Mouse (Mus musculus) intestine, embryonic 15.5 days (tissue): ENCODE measurements around the gene Dnajb5. TPM values are rescaled to one million over a fixed set of nuclear protein-coding genes. Genes with fewer than 3 reads are reported as not detected.

Source experiments
- ATAC-seq: fragments of 200-750 bp; cut with Nextera tagmentation; 2 replicates; pipeline ENCODE4 v1.8.0; 2017; ENCODE audit warnings: moderate TSS enrichment, moderate library complexity
- H3K27ac ChIP-seq: fragments of 300-500 bp; sonication (generic); 2 replicates; pipeline ENCODE4 v1.5.1; 2015; ENCODE audit warnings: mild to moderate bottlenecking, inconsistent platforms
- H3K27me3 ChIP-seq: fragments of 300-500 bp; sonication (generic); replicated peaks from 2 replicates; pipeline ENCODE4 v1.6.1; 2015; ENCODE audit warnings: inconsistent platforms
- H3K36me3 ChIP-seq: fragments of 300-500 bp; sonication (generic); 2 replicates; pipeline ENCODE4 v1.6.1; 2015; ENCODE audit warnings: inconsistent platforms
- H3K4me1 ChIP-seq: fragments of 300-500 bp; sonication (generic); replicated peaks from 2 replicates; pipeline ENCODE4 v1.6.1; 2015; ENCODE audit warnings: inconsistent platforms
- H3K4me2 ChIP-seq: fragments of 300-500 bp; sonication (generic); replicated peaks from 2 replicates; pipeline ENCODE4 v1.6.1; 2015; ENCODE audit warnings: mild to moderate bottlenecking, inconsistent platforms
- H3K4me3 ChIP-seq: fragments of 300-500 bp; sonication (generic); replicated peaks from 2 replicates; pipeline ENCODE4 v1.5.1; 2015; ENCODE audit warnings: inconsistent platforms
- H3K9ac ChIP-seq: fragments of 300-500 bp; sonication (generic); 2 replicates; pipeline ENCODE4 v1.6.1; 2015; ENCODE audit warnings: inconsistent platforms
- H3K9me3 ChIP-seq: fragments of 300-500 bp; sonication (generic); 2 replicates; pipeline ENCODE4 v1.6.1; 2016; ENCODE audit warnings: inconsistent platforms
- WGBS: fragments of 180-500 bp; shearing (Covaris S2); methylation state at CpG from one replicate; pipeline ENCODE4 v1.1.7; 2015; 5-methylcytosine and 5-hydroxymethylcytosine counted together
- polyA plus RNA-seq: library from polyadenylated mRNA; unstranded; fragments of >200 nt; fragmentation: Nextera tagmentation; extraction: Ambion mirVana; gene quantifications from 2 replicates; pipeline ENCODE4 v1.2.1, GENCODE M21; 2015

Gene Dnajb5
- polyA plus RNA-seq, 1 experiment from 2014 or later: 8.4 TPM

- H3K36me3 ChIP-seq: no peaks in the 10 kb centered on the region
- no peak for ATAC-seq
- 88% methylated on average over 3 of the region's 3 CpGs for WGBS
- no peak overlapping the region for H3K4me2 ChIP-seq
- H3K9me3 ChIP-seq: no peaks in the 10 kb centered on the region
- H3K4me1 ChIP-seq: peaks cover 5% of the 10 kb centered on the region
- no peak overlapping the region for H3K9ac ChIP-seq
- H3K27ac ChIP-seq: no peak overlapping the region
- no peak overlapping the region for H3K4me3 ChIP-seq
- H3K27me3 ChIP-seq: peaks cover 17% of the 10 kb centered on the region; the same call in 1 of the 2 replicates
These were observed 4.2 kb upstream of the Dnajb5 start for GRCm38 (mm10) chr4:42945445-42945844.

GRCm38 (mm10) chr4:42945952-42946351 lies 3.7 kb upstream of the Dnajb5 start:
- no peaks in the 10 kb centered on the region for H3K9me3 ChIP-seq
- WGBS: 10% methylated on average over 5 of the region's 5 CpGs
- no peak overlapping the region for H3K9ac ChIP-seq
- ATAC-seq: no peak
- no peaks in the 10 kb centered on the region for H3K36me3 ChIP-seq
- H3K4me3 ChIP-seq: no peak overlapping the region
- H3K4me2 ChIP-seq: no peak overlapping the region
- peaks cover 9% of the 10 kb centered on the region for H3K4me1 ChIP-seq
- H3K27me3 ChIP-seq: peaks cover 17% of the 10 kb centered on the region; the same call in 1 of the 2 replicates
- H3K27ac ChIP-seq: no peak overlapping the region

GRCm38 (mm10) chr4:42946733-42947290 lies 2.8 kb upstream of the Dnajb5 start:
- Histone ChIP-seq H3K36me3 (no peaks in the 10 kb centered on the region), H3K4me3 (no peak overlapping the region), H3K9ac (no peak overlapping the region), H3K27me3 (peaks cover 17% of the 10 kb centered on the region; the same call in 1 of the 2 replicates), H3K27ac (no peak overlapping the region), H3K4me2 (no peak overlapping the region), H3K9me3 (no peaks in the 10 kb centered on the region), H3K4me1 (peaks cover 16% of the 10 kb centered on the region)
- WGBS: 57% methylated on average over 10 of the region's 10 CpGs
- ATAC-seq: no peak

- Histone ChIP-seq H3K27me3 (peaks cover 17% of the 10 kb centered on the region; the same call in 1 of the 2 replicates), H3K9ac (no peak overlapping the region), H3K4me2 (no peak overlapping the region), H3K4me1 (peaks cover 24% of the 10 kb centered on the region), H3K4me3 (no peak overlapping the region), H3K36me3 (no peaks in the 10 kb centered on the region), H3K27ac (no peak overlapping the region), H3K9me3 (no peaks in the 10 kb centered on the region)
- WGBS: 30% methylated on average over 13 of the region's 13 CpGs
- no peak for ATAC-seq
These were observed 1.1 kb upstream of the Dnajb5 start for GRCm38 (mm10) chr4:42948527-42948926.

- peak overlapping the region; percentile 79 for H3K4me3 ChIP-seq
- 0 out of 2 replicates have a peak overlapping the region, but pooled peaks have one; percentile 40 for H3K27ac ChIP-seq
- 0 out of 2 replicates have a peak overlapping the region, but pooled peaks have one; percentile 3 for H3K9ac ChIP-seq
- H3K27me3 ChIP-seq: peaks cover 17% of the 10 kb centered on the region; the same call in 1 of the 2 replicates
- ATAC-seq: no peak
- H3K9me3 ChIP-seq: no peaks in the 10 kb centered on the region
- WGBS: 4% methylated on average over 14 of the region's 14 CpGs
- no peaks in the 10 kb centered on the region for H3K36me3 ChIP-seq
- peaks cover 28% of the 10 kb centered on the region for H3K4me1 ChIP-seq
- peak overlapping the region; percentile 79 for H3K4me2 ChIP-seq
These were observed 451 bp upstream of the Dnajb5 start for GRCm38 (mm10) chr4:42949051-42949675.

GRCm38 (mm10) chr4:42950065-42950558 lies 498 bp downstream of the Dnajb5 start:
- Histone ChIP-seq H3K4me2 (peak overlapping the region; percentile 79), H3K9me3 (no peaks in the 10 kb centered on the region), H3K4me1 (peaks cover 28% of the 10 kb centered on the region), H3K36me3 (no peaks in the 10 kb centered on the region), H3K27ac (peak overlapping the region; percentile 90), H3K27me3 (peaks cover 17% of the 10 kb centered on the region; the same call in 1 of the 2 replicates), H3K9ac (peak overlapping the region; percentile 90), H3K4me3 (peak overlapping the region; percentile 79)
- WGBS: 2% methylated on average over 26 of the region's 27 CpGs
- peak; percentile 84 for ATAC-seq

- Histone ChIP-seq H3K4me1 (peaks cover 28% of the 10 kb centered on the region), H3K27ac (no peak overlapping the region), H3K4me3 (peak overlapping the region; percentile 79; the same call in 1 of the 2 replicates), H3K9me3 (no peaks in the 10 kb centered on the region), H3K9ac (no peak overlapping the region), H3K4me2 (peak overlapping the region; percentile 79; the same call in 1 of the 2 replicates), H3K36me3 (0 out of 2 replicates have a peak, but pooled peaks cover under 1% of the 10 kb centered on the region), H3K27me3 (peaks cover 16% of the 10 kb centered on the region; the same call in 1 of the 2 replicates)
- ATAC-seq: no peak
- 54% methylated on average over 11 of the region's 11 CpGs for WGBS
These were observed 1.9 kb downstream of the Dnajb5 start for GRCm38 (mm10) chr4:42951206-42952195.

- H3K27me3 ChIP-seq: peaks cover 6% of the 10 kb centered on the region; the same call in 1 of the 2 replicates
- 86% methylated on average over 7 of the region's 7 CpGs for WGBS
These were observed 2.9 kb downstream of the Dnajb5 start for GRCm38 (mm10) chr4:42952563-42952962.

GRCm38 (mm10) chr4:42953435-42954094 lies 4.0 kb downstream of the Dnajb5 start:
- no peak for ATAC-seq
- 47% methylated on average over 10 of the region's 10 CpGs for WGBS
- Histone ChIP-seq H3K4me1 (peaks cover 28% of the 10 kb centered on the region), H3K4me3 (no peak overlapping the region), H3K9ac (no peak overlapping the region), H3K27me3 (no peaks in the 10 kb centered on the region), H3K9me3 (no peaks in the 10 kb centered on the region), H3K4me2 (no peak overlapping the region; the same call in 1 of the 2 replicates), H3K27ac (peak overlapping the region; percentile 56), H3K36me3 (peaks cover 10% of the 10 kb centered on the region; the same call in 1 of the 2 replicates)

More at GRCm38 (mm10) chr4:42952563-42952962, 2.9 kb downstream of the Dnajb5 start:
- no peak overlapping the region for H3K4me3 ChIP-seq
- no peak overlapping the region for H3K4me2 ChIP-seq
- H3K9me3 ChIP-seq: no peaks in the 10 kb centered on the region
- H3K9ac ChIP-seq: no peak overlapping the region
- peaks cover 10% of the 10 kb centered on the region; the same call in 1 of the 2 replicates for H3K36me3 ChIP-seq
- ATAC-seq: no peak
- no peak overlapping the region for H3K27ac ChIP-seq
- H3K4me1 ChIP-seq: peaks cover 28% of the 10 kb centered on the region

GRCm38 (mm10) chr4:42954297-42954696 lies 4.7 kb downstream of the Dnajb5 start:
- H3K4me3 ChIP-seq: no peak overlapping the region
- no peak overlapping the region for H3K4me2 ChIP-seq
- peaks cover 10% of the 10 kb centered on the region; the same call in 1 of the 2 replicates for H3K36me3 ChIP-seq
- peaks cover 25% of the 10 kb centered on the region for H3K4me1 ChIP-seq
- no peaks in the 10 kb centered on the region for H3K27me3 ChIP-seq
- ATAC-seq: no peak
- 8% methylated on average over 9 of the region's 10 CpGs for WGBS
- no peak overlapping the region for H3K27ac ChIP-seq
- no peak overlapping the region; the same call in 1 of the 2 replicates for H3K9ac ChIP-seq
- no peaks in the 10 kb centered on the region for H3K9me3 ChIP-seq

- Histone ChIP-seq H3K27ac (no peak overlapping the region), H3K4me3 (no peak overlapping the region), H3K9ac (no peak overlapping the region), H3K4me1 (peaks cover 25% of the 10 kb centered on the region), H3K9me3 (no peaks in the 10 kb centered on the region), H3K4me2 (no peak overlapping the region), H3K27me3 (no peaks in the 10 kb centered on the region), H3K36me3 (peaks cover 10% of the 10 kb centered on the region; the same call in 1 of the 2 replicates)
- no peak for ATAC-seq
- WGBS: 94% methylated on average over 3 of the region's 3 CpGs
These were observed 5.6 kb downstream of the Dnajb5 start for GRCm38 (mm10) chr4:42955200-42955599.
